Mouse (Mus musculus) cerebellum, adult 11 months (tissue): ENCODE measurements at regions not wholly inside any gene's neighbourhood (a gene's known extent, or its start where the extent isn't known, plus 50 kb on each side); places are given as distances from the start of the nearest gene placed in this dataset.

Experiments
- DNase-seq: peaks from one replicate; pipeline ENCODE4 v3.0.0; 2022

DNA sequence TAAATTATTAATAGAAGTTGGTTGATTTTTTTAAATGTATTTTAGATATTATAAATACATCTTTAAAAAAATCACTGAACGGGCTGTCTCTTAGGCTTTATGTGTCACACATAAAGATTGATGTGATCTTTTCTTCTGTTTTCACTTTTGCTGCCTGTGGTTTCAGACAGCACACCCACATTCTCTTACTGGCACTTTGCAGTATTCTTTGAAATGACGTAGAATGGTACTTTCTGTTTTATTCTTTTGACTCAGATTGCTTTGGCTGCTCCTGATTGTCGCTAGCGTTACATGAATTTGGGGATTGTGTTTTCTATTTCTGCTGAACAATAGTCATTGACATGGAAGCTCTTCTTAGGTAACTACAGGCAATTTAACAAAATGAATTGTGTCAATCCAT is 415.4 kb upstream of the Rag2 start:
- no peak for DNase-seq

DNA sequence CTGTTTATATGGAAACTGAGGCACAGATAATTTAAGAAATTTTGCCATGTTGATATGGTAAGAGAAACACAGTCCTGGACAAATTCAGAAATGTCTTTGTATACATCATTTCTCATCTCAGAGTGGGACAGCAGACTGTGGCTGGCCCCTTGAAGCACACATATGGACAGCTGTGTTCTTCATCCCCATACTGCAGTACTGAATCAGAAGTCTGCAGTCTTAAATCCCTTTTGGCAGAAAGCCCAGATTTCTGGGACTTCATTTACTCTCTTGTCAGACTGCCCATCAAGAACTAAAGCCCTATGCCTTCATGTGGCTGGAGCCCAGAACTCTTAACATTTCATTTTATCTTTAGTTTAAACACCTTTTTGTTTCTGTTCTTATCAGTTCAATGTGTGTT is 403.8 kb upstream of the Rag2 start:
- no peak for DNase-seq

DNA sequence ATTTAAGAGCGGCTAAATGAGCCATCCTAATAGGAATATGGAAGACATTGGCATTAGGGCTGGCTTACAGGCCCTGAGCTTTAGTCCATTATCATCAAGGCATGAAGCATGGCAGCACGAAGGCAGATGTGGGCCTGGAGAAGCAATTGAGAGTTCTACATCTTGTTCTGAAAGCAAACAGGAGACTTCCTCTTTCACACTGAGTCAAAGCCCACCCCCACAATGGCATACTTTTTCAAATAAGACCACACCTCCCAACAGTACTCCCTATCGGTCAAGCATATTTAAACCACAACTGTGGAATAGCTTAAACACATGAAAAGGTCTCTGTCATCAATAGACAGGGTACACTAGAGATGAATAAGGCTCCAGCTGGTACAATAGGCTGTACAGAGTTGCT is 381.5 kb upstream of the Rag2 start:
- no peak for DNase-seq

DNA sequence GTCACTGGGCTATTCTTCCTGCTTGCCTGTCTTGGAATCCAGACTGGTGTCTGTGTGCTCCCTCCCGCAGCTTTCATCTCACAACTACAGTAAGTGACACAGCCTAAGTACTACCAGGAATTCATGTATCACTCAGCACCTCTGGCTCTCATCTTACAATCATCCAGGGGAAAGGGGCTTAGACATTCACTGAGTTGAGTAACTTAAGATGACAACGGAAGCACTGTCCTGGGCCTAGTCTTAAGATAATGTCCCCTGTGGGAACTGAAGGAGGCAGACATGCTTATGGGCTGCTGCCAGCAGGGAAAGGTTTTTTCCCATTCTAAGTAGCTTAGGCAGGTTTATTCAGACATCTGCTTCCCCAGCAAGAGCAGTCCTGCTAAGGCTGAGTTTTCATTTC is 377.4 kb upstream of the Rag2 start:
- DNase-seq, result no peak

DNA sequence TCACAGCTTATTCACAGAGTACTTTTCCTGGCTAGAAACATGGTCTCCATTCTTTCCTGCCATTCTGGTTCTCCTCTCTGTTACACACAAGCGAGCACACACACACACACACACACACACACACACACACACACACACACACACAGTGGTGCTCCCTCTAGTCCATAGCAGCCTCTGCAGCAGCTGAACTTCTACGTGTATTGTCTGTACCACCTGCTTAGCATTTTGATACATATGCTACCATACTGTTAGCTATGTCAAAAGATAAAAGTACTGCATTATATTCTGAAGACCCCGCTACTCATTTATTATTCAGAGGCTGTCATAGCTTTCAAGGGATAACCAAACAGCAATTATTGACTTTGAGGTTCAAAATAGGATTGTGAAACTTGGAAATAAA is 372.3 kb upstream of the Rag2 start:
- no peak for DNase-seq

DNA sequence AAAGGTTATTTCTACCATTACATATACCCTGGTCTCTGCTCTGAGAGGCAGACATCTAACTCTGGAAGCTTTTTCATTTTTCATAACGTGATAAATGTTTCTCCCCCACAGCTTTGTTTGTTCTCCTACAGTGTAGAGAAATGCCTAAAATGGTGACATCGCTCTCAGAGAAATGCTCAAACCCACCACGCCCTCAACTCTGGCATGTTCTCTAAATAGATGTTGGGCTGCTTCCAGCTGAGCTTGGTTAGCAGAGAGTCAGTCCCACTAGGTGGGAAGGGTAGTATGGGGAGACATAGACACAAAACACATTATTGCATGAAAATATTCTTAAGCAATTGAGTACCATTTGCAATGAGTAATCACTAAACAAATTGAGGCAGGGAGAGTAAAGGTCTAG is 368.1 kb upstream of the Rag2 start:
- DNase-seq, result no peak

DNA sequence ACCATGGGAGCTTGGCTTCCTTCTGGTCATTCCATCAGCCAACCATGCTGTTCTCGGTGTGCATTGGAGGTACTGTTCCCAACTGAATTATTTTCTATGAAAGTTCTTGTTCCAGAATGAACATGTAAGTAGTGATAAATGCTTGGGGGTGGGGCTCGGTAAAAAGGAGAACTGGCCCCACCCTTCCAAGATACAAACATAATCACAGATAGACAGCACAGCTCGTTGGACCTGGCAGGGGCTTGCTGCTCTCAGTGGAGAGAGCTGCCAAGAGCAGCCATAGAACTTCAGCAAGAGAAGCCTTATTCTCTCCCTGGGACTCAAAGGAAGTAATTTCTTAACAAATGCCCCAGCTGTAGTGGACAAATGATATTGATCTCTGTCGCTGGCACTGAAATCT is 360.6 kb upstream of the Rag2 start:
- no peak for DNase-seq

DNA sequence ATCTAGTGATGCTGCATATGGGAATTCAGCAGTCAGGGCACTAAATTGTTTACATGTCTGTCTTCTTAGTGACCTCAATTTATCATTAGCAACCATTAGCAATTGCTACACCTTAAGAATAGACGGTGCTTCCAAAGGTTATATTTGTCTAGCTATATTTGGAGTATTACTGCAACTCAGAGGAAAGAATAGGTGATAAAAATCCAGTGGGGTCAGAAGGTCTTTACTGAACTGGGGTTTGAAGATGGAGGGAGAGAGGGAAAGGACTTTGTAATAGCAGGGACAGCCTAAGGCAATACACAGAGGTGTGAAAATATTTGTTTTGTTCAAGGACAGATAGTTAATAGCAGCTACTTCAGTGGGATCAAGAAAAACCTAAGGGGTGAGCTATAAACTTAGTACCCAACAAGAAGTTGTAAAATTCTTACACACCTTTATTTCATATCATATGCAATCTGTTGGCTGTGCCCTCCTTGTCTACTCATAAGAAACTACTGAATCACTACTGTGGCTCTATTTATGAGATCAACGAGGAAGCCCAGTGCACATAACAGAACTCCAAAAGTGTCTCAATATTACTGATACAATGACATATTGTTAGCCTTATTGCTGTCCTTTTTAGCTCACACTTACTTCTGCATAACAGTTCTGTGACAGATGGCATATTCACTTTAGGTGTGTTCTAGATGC is 357.7 kb upstream of the Rag2 start:
- no peak for DNase-seq

DNA sequence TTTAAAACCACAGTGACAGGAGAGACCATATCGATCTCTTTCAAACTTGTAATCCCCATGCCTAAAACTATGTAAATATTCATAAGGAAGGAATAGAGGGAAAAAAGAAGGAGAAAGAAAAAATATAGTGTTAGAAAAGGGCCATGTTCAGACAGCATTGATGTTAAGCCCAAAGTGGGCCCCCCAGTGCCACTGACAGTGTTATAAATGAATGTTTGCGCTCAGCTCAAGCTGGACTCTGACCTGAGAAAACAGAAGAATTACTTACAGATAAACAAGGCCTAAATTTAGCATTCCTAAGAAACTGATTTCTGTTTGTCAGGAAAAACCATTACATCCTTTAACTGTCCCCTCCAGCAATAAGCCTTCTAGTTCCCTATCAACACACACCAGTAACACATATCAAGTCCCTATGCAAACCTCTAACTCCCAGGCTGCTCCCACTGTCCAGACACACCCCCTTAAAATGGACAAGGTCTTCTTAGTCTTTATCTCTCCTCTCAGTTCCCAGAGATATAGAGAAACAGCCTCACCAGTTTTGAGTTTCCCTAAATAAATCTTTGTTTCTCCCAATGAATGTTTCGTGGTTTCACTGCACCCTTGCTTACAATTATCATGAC is 350.4 kb upstream of the Rag2 start:
- DNase-seq, result no peak

DNA sequence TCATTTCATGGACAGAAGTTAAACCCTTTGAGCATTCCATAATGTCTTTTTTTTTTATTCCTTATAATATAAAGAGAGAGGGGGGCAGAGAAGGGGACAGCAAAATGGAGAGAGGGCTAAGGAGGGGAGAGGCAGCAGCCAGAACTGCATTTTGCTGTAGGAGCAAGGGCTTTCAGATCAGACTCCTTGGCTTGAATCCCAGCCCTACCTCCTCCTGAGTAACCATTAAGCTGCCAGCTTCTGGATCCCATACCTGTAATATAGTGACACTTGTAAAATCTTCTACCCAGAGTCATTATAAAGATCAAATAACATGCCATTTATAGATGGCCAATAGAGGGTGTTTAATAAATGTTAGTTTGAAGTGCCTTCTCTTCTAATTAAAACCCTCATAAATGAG is 339.6 kb upstream of the Rag2 start:
- no peak for DNase-seq

DNA sequence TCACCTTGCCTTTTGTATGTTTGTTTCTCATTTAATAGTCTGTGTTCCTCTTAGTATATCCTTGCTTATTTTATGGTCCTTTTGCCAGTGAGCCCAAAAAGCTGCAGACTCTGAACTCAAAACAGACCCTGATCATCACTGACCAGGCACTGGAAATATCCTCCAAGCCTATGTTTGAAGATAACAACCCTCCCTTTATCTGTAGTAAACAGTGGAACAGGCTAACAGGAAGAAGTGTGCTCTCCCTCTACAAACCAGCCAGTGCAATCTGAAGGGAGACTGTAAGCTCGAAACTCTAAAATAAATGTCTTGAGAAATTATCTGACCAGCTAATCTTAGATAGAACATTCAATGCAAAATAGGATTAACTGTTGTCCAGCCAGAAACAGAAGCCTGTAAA is 336.4 kb upstream of the Rag2 start:
- no peak for DNase-seq

DNA sequence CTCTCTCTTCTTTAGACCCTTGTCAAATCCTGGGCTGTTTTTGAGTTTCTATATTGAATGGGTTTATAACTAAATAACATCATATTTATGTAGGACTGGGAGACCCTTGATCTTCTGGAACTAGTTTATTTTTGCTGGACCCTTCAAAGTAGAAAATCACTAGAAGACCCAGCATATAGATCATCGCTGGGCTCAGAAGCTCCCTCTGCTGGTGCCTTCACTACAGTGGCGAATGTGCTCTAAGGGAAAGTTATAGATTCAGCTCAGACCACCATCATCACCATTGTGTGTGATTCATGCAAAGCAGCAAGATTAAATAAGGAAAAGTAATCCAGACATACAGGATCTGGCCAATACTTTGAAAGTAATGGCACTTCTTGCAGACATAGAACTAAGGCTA is 335.4 kb upstream of the Rag2 start:
- DNase-seq, result no peak

DNA sequence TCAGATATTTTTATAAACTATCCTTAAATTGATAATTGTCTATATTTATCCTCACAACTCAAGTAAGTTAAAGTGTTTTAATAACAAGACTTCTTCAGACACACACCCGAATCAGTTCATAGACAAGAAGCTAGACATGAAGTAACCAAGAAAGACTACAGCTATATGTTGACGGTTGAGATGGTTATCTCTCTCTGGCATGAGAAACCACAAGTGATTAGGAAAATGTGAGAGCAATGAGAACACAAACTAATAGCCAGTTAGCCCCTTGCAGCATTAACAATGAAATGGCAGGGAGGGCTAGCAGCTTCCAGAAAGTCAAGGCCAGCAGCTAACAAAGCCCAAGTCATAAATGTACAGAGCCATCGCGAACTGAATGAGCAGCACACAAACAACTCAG is 333.8 kb upstream of the Rag2 start:
- DNase-seq, result no peak

DNA sequence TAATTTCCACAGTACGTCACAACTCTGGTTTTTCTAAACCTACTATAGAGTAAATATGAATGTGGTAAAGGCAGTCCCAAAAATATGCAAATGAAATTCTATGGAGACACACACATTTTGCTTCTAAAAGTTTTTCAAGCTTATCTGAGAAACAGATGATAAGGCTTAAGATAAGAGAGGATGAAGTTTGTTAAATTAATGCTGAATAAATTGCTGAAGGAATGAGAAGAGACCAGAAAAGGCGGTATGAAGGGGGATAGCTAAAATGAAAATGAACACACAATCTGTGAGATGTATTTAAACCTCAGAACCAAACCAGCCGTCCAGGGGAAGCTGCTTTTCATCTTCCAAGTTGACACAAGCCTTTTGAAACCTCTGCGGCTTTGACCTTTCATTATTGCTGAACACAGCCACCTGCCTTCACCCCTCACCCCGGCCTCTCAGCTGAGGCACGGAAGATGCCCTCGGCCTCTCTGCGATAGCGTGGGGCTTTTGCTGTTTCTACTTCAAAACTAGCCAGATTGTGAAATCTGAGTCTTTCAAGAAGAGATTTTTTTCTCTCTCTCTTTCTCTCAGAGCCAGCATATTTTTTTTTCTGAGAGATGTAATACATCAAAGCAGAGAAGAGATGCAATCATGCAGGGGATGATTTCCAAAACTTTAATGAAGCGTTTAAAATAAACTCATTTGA is 328.7 kb upstream of the Rag2 start:
- DNase-seq, result no peak

DNA sequence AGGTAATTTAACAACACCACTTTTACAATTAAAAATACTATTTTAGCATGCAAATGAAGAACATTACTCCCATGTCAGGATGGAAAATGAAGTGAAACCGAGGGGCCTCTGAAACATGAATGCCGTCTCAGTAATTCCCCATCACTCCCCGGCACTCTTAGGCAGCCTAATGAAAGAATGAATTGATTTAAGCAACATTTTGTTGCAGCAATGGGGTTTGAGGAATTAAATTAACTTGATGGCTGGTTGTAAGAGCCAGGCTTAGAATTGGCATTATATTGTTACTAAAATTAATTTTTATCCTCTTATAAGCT is 328.2 kb upstream of the Rag2 start:
- DNase-seq, result no peak

DNA sequence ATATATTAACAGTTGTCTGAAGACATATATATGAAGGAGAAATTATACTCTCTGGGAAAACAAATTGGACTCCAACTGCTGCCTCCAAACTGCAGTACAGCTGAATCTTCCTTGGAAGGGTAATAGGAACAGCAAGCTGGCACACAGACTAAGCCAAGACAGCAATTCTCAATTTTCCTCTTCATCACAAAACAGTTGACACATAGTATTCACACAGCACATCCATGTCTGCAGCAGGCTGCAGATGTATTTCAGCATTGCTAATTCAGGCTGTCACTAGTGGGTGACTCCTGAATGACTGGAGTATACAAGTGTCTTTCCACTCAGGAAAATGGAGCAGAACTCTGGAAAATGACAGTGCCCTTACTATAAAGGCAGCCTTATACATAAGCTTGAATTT is 327.7 kb upstream of the Rag2 start:
- no peak for DNase-seq

DNA sequence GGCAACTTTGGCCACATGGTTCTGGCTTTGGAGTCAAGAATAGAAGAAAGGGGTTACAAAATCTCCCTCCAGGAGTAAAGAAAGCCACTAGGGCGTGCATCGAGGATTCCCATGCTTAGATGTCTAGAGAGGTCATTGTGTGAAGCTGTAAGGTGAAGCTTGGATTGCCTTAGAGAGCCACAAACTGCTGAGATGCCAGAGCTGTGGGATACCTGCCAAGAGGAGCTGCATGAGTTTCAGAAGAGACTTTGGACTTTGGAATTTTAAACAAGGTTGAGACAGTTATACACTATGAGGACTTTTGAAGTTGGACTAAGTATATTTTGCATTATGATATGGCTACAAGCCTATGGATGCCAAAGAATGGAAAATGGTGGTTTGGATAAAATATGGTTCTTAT is 325.4 kb upstream of the Rag2 start:
- DNase-seq, result no peak

DNA sequence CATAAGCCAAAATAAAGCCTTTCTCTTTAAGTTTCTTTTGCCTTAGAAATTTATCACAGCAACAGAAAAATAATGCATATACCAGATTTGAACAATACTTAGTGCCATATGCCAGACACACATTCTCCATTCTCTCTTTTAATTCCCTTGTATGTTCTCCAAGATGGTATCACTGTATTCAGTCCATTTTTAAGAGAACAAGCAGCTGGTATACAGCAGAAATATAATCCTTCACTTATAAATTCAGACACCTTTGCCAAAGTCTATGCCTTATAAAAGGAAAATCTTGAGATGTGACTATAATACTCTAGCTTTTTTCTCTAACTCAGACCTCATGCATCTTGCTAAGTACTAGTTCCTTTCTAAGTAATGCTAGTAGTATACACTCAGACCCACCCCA is 324.4 kb upstream of the Rag2 start:
- no peak for DNase-seq

DNA sequence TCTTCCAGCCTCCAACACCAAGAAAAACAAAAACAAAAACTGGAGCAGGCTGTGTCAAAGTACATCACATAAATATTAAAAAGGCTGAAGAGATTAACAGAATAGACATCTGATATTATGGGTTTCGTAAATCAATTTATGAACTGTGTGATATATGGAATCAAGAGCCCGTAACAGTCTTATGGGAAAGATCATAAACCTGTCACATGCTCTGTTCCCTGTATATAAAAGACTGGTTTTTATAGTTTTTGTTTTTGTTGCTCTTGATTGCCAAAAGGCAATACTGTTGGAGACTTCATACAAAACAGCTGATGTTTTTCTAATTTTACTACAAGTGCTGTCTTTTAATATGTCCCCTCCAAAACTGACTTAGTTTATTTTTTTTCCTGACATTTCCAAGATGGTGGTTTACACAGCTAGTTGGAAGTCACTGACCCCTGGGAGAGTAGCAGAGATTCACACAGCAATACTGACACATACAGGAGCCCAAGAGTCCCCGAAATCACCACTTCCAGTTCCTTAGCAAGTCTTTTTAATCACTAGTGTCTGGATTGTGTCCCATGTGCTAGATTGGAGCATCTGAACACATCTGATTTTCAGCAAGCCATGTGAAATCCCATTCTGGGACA is 303.1 kb upstream of the Rag2 start:
- DNase-seq, result no peak

DNA sequence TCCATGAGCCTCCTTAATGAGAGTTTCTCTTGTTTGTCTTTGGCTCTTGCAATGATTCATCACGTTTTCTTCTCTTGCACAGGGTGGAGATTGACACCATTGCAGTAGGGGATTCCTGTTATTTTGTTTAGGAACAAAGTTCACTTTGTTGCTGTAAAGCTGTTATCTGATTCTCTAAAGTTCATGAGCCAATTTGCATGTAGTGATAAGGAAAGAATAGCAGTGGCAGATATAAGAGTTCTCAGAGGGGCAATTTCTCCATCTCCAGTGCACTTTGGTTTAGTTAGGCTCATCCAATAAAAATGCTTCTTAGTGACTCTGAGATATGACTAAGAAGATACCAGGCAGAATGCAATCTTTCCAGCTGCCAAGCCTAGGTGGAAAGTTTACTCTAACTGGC is 267.8 kb upstream of the Rag2 start:
- no peak for DNase-seq

DNA sequence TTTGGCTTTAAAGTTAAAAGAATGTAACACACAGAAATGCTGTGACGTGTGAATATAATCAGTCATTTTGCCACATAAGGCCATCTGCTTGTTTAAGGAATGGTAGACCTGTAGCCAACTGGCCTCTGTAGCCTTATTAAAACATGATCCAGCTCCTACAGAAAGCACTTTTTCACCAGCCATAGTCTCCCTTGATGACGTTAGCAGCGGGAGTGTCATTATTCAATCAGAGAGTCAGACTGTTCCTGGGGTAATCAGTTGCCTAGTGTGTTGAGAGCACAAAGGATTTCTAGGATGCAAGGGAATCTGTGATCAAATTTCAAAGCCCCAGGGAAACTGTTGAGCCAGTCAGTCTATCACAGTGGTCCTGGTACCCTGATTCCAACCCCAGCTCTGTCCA is 260.3 kb upstream of the Rag2 start:
- no peak for DNase-seq

DNA sequence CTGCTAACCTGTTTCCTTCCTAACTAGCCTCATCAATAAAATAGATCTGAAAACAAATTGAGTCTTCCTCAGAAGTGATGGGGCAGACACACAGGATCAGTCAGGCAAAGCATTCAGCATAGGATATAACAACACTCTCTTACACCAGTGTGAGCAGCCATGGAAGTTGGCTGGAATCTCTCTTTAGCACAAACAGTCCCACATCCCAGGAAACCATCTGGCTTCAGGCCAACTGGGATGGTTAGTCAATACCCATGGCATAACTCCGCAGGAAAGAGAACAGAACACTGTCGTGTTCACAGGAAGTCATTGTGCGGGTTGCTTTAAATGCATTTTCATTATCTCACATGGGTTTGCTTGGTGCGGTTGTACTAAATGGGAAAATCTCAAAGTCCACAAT is 256.2 kb upstream of the Rag2 start:
- DNase-seq, result no peak

DNA sequence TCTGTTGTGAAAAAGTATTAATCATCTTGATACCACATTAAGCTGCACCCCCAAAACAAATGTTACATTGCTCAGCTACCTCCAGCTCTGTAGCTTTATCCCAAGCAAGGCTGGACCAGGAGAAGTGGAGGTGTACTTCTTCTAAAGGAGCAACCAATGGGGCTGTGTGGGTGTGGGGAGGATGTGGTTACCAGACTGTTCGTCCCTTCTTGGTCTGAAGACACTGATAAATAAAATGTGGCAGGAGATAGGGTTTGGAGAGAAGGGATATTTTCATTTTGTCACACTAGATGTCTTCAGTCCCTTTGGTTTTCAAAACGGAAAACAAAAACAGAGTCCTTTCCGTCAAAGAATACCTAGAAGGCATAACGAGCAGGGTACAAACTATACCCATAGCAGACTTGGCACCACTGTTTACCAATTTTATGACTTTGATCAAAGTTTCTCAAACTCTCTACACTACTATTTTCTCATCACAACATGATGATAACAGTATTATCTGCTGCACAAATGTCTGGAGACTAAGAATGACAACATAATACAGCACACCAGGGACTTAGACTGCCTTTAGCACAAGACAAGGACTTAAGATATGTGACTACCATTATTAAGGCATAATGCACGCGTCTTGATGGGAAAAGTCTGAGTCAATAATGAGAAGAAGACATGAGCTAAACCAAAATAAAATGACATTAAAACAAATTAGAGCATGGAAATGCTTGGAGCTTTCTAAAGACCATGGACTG is 253.4 kb upstream of the Rag2 start:
- DNase-seq, result no peak
